Mouse (Mus musculus) midbrain, embryonic 12.5 days (tissue): Measurements from ENCODE around the gene Tcf7l2. TPM values are rescaled to one million over a fixed set of nuclear protein-coding genes. Genes with fewer than 3 reads are reported as not detected.

Source experiments
- ATAC-seq: fragments of 200-750 bp; cut with Nextera tagmentation; 2 replicates; pipeline ENCODE4 v1.8.0; 2017; ENCODE audit warnings: low read depth, moderate TSS enrichment, moderate library complexity; ENCODE audit not compliant: low FRiP score
- H3K27ac ChIP-seq: fragments of 300-500 bp; sonication (generic); replicated peaks from 2 replicates; pipeline ENCODE4 v1.5.1; 2016; ENCODE audit warnings: mild to moderate bottlenecking
- H3K27me3 ChIP-seq: fragments of 300-500 bp; sonication (generic); 2 replicates; pipeline ENCODE4 v1.6.1; 2016; ENCODE audit warnings: mild to moderate bottlenecking
- H3K36me3 ChIP-seq: fragments of 300-500 bp; sonication (generic); 2 replicates; pipeline ENCODE4 v1.6.1; 2016
- H3K4me1 ChIP-seq: fragments of 300-500 bp; sonication (generic); 2 replicates; pipeline ENCODE4 v1.6.1; 2016
- H3K4me2 ChIP-seq: fragments of 300-500 bp; sonication (generic); replicated peaks from 2 replicates; pipeline ENCODE4 v1.6.1; 2016; ENCODE audit warnings: mild to moderate bottlenecking, moderate library complexity
- H3K4me3 ChIP-seq: fragments of 300-500 bp; sonication (generic); 2 replicates; pipeline ENCODE4 v1.5.1; 2016; ENCODE audit warnings: mild to moderate bottlenecking
- H3K9ac ChIP-seq: fragments of 300-500 bp; sonication (generic); replicated peaks from 2 replicates; pipeline ENCODE4 v1.6.1; 2016; ENCODE audit warnings: mild to moderate bottlenecking, moderate library complexity
- H3K9me3 ChIP-seq: fragments of 300-500 bp; sonication (generic); 2 replicates; pipeline ENCODE4 v1.6.1; 2016; ENCODE audit warnings: mild to moderate bottlenecking
- WGBS: fragments of 180-500 bp; shearing (Covaris S2); methylation state at CpG from one replicate; pipeline ENCODE4 v1.1.7; 2016; 5-methylcytosine and 5-hydroxymethylcytosine counted together
- polyA plus RNA-seq: library from polyadenylated mRNA; unstranded; fragments of >200 nt; fragmentation: Nextera tagmentation; extraction: Ambion mirVana; gene quantifications from 2 replicates; pipeline ENCODE4 v1.2.1, GENCODE M21; 2016

Gene Tcf7l2
- polyA plus RNA-seq, 1 experiment from 2014 or later, result 343 TPM

DNA sequence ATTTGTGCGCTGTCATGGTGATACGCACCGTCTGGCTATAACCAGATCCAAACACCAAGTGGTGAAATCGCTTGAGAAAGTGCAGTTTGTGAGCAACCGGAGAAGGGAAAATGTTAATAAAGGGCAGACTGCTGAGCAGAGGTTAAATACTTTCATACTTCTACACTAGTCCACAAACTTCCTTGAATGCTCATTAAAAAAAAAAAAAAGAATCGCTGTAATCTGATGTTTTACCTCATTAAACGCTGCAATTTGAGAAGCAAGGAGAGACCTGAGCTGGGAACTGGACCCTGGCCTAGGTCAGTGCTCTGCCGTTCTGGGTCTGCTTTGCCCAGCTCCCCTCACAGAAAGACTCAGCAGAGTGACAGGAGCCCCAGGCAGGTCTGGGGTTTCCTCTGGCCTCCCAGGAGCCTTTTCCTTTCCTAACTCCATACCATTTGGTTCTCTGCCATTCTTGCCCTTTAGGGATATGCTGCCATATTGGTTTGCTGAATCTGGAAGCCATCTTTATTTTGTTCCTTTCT lies 33.5 kb upstream of the Tcf7l2 start:
- Histone ChIP-seq H3K9ac (no peak overlapping the region), H3K4me1 (peaks cover 6% of the 10 kb centered on the region), H3K4me3 (no peak overlapping the region), H3K27me3 (no peaks in the 10 kb centered on the region), H3K27ac (no peak overlapping the region), H3K36me3 (no peaks in the 10 kb centered on the region), H3K4me2 (no peak overlapping the region), H3K9me3 (no peaks in the 10 kb centered on the region)
- WGBS, result 88% methylated on average over 8 of the region's 8 CpGs
- ATAC-seq, result no peak

GRCm38 (mm10) chr19:55710841-55711240 lies 30.8 kb upstream of the Tcf7l2 start:
- H3K4me1 ChIP-seq, result no peaks in the 10 kb centered on the region
- 90% methylated on average over 5 of the region's 5 CpGs for WGBS
- no peak overlapping the region for H3K4me3 ChIP-seq
- no peaks in the 10 kb centered on the region for H3K36me3 ChIP-seq
- no peak for ATAC-seq
- no peaks in the 10 kb centered on the region for H3K9me3 ChIP-seq
- H3K27ac ChIP-seq, result no peak overlapping the region
- no peak overlapping the region for H3K9ac ChIP-seq
- no peaks in the 10 kb centered on the region for H3K27me3 ChIP-seq
- H3K4me2 ChIP-seq, result no peak overlapping the region

GRCm38 (mm10) chr19:55711701-55712100 lies 29.9 kb upstream of the Tcf7l2 start:
- WGBS, result 96% methylated on average over 5 of the region's 5 CpGs
- Histone ChIP-seq H3K4me3 (no peak overlapping the region), H3K4me2 (no peak overlapping the region), H3K9ac (no peak overlapping the region), H3K36me3 (no peaks in the 10 kb centered on the region), H3K9me3 (no peaks in the 10 kb centered on the region), H3K27ac (no peak overlapping the region), H3K27me3 (no peaks in the 10 kb centered on the region), H3K4me1 (no peaks in the 10 kb centered on the region)
- no peak for ATAC-seq

- 93% methylated on average over 2 of the region's 2 CpGs for WGBS
- no peak for ATAC-seq
Observed at GRCm38 (mm10) chr19:55712678-55713077, 28.9 kb upstream of the Tcf7l2 start.

DNA sequence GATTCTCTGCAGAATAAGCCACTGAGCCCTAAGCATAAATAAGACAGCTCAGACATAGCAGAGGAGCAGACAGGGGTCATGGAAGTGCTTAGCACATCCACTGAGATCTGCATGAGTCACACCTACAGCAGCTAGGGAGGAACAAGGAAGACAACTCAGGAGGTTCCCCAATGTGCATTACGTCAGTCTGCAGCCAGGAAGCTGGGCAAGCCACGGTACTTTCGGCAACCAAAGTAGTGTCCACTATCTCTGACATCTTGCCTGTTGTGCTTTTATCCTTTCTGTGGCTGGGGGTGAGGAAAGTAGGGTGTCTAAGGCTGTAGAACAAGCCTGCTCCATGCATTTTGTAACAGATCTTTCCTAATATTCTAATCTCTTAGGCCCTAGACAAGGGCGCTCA lies 27.6 kb upstream of the Tcf7l2 start:
- no peak for ATAC-seq
- no peaks in the 10 kb centered on the region for H3K4me1 ChIP-seq
- 90% methylated on average over 4 of the region's 4 CpGs for WGBS
- no peak overlapping the region for H3K4me2 ChIP-seq
- H3K27ac ChIP-seq, result no peak overlapping the region
- H3K27me3 ChIP-seq, result no peaks in the 10 kb centered on the region
- no peak overlapping the region for H3K4me3 ChIP-seq
- H3K9ac ChIP-seq, result no peak overlapping the region
- H3K36me3 ChIP-seq, result no peaks in the 10 kb centered on the region
- H3K9me3 ChIP-seq, result no peaks in the 10 kb centered on the region

More at GRCm38 (mm10) chr19:55712678-55713077, 28.9 kb upstream of the Tcf7l2 start:
- no peak overlapping the region for H3K4me2 ChIP-seq
- no peaks in the 10 kb centered on the region for H3K9me3 ChIP-seq
- H3K4me1 ChIP-seq, result no peaks in the 10 kb centered on the region
- no peaks in the 10 kb centered on the region for H3K36me3 ChIP-seq
- H3K27ac ChIP-seq, result no peak overlapping the region
- no peaks in the 10 kb centered on the region for H3K27me3 ChIP-seq
- no peak overlapping the region for H3K4me3 ChIP-seq
- H3K9ac ChIP-seq, result no peak overlapping the region

GRCm38 (mm10) chr19:55714665-55715064 lies 27.0 kb upstream of the Tcf7l2 start:
- Histone ChIP-seq H3K4me3 (no peak overlapping the region), H3K9ac (no peak overlapping the region), H3K4me2 (no peak overlapping the region), H3K4me1 (0 out of 2 replicates have a peak, but pooled peaks cover 4% of the 10 kb centered on the region), H3K27ac (no peak overlapping the region), H3K36me3 (no peaks in the 10 kb centered on the region), H3K9me3 (no peaks in the 10 kb centered on the region), H3K27me3 (no peaks in the 10 kb centered on the region)
- no peak for ATAC-seq
- 49% methylated on average over 3 of the region's 3 CpGs for WGBS

DNA sequence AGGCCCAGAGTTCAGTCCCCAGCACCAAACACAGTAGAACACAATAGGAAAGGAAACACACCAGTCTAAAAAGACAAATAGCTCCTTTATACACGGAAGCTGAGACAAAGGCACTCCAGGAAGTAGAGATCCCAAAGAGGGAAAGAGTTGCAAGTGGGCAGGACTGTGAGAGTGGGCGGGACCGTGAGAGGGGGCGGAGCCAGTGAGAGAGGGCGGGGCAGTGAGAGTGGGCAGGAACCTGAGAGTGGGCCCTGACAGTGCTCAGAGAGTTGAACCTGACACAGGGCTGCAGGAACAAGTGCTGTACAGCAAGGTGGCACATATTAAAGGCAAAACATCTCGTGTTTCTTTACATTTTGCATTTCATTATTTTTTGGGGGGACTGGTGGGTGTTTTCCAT lies 22.5 kb upstream of the Tcf7l2 start:
- Histone ChIP-seq H3K9ac (no peak overlapping the region), H3K4me3 (no peak overlapping the region), H3K4me1 (0 out of 2 replicates have a peak, but pooled peaks cover 5% of the 10 kb centered on the region), H3K27ac (no peak overlapping the region), H3K9me3 (no peaks in the 10 kb centered on the region), H3K4me2 (no peak overlapping the region), H3K36me3 (no peaks in the 10 kb centered on the region), H3K27me3 (peaks cover 3% of the 10 kb centered on the region; the same call in 1 of the 2 replicates)
- no peak for ATAC-seq
- WGBS, result 78% methylated on average over 6 of the region's 6 CpGs

DNA sequence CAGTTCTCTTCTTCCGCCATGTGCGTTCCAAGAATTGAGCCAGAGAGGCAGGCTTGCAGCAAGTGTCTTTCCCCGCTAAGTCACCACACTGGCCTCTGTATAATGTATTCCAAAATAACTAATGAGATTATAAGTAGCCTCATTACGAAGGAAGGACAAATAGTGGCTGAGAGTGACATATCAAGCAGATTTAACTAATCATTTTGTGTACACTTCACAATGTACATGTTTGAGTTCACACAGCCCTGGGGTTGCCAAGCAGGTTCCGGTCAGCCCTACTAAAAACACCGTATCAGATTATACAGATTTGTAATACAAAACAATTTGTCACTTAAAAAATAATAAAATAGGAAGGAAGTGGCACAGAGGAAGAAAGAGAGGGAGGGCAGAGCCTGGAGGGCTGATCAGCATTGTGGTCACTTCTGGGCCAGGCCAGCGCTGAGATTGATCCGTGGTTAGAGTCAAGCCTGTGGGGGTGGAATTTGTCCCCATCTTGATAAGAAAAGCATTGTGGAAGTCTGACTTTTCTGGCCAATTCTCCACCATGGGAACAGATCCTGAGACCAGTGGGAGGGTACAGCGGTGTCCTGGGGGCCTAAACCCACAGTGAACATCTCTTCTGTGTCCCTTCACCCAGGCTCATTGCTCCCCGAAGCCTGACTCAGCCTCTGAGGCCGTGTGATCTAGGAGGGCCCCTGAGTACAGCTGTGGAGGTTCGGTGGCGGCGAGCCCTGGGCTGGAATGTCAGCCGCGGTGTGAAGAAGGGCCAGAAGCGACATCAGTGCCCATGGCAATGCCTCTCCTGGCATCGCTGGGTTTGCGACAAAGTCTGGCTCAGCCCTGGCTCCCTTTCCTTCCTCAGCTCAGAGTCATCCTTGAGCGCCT lies 21.9 kb upstream of the Tcf7l2 start:
- peaks cover 3% of the 10 kb centered on the region; the same call in 1 of the 2 replicates for H3K27me3 ChIP-seq
- WGBS, result 82% methylated on average over 20 of the region's 20 CpGs
- H3K9me3 ChIP-seq, result peaks cover under 1% of the 10 kb centered on the region; the same call in 1 of the 2 replicates
- 0 out of 2 replicates have a peak, but pooled peaks cover 5% of the 10 kb centered on the region for H3K4me1 ChIP-seq
- no peak overlapping the region for H3K27ac ChIP-seq
- H3K4me2 ChIP-seq, result no peak overlapping the region
- H3K36me3 ChIP-seq, result no peaks in the 10 kb centered on the region
- no peak overlapping the region for H3K4me3 ChIP-seq
- no peak overlapping the region for H3K9ac ChIP-seq
- no peak for ATAC-seq

- Histone ChIP-seq H3K9ac (no peak overlapping the region), H3K27me3 (peaks cover 3% of the 10 kb centered on the region; the same call in 1 of the 2 replicates), H3K4me2 (no peak overlapping the region), H3K36me3 (no peaks in the 10 kb centered on the region), H3K4me3 (no peak overlapping the region), H3K9me3 (peaks cover 5% of the 10 kb centered on the region; the same call in 1 of the 2 replicates), H3K27ac (no peak overlapping the region), H3K4me1 (0 out of 2 replicates have a peak, but pooled peaks cover 5% of the 10 kb centered on the region)
- ATAC-seq, result no peak
- WGBS, result 81% methylated on average over 16 of the region's 16 CpGs
Observed at GRCm38 (mm10) chr19:55720409-55721092, 21.1 kb upstream of the Tcf7l2 start.

DNA sequence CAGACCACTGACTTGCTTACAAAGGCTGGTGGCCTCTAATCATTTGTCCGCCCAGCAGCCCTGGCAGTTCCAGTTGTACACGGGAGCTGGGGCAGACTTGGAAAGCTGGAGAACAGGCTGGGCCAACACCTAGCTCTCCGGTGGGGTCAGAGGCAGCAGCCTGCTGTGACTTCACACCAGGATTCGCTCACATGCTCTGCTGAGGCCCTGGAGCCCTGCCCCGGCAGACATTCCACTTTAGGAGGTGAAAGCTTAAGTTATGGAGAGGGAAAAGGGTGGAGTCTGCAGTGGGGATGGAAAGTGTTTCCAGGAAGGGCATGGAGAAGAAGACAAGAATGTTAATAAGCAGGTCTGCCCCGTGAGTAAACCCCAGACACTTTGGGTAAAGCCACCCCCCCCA lies 19.2 kb upstream of the Tcf7l2 start:
- H3K27ac ChIP-seq, result no peak overlapping the region
- H3K27me3 ChIP-seq, result peaks cover 3% of the 10 kb centered on the region; the same call in 1 of the 2 replicates
- H3K4me3 ChIP-seq, result no peak overlapping the region
- peaks cover 5% of the 10 kb centered on the region; the same call in 1 of the 2 replicates for H3K9me3 ChIP-seq
- no peaks in the 10 kb centered on the region for H3K36me3 ChIP-seq
- 0 out of 2 replicates have a peak, but pooled peaks cover 5% of the 10 kb centered on the region for H3K4me1 ChIP-seq
- no peak for ATAC-seq
- H3K4me2 ChIP-seq, result no peak overlapping the region
- 36% methylated on average over 6 of the region's 6 CpGs for WGBS
- 0 out of 2 replicates have a peak overlapping the region, but pooled peaks have one; percentile 11 for H3K9ac ChIP-seq

DNA sequence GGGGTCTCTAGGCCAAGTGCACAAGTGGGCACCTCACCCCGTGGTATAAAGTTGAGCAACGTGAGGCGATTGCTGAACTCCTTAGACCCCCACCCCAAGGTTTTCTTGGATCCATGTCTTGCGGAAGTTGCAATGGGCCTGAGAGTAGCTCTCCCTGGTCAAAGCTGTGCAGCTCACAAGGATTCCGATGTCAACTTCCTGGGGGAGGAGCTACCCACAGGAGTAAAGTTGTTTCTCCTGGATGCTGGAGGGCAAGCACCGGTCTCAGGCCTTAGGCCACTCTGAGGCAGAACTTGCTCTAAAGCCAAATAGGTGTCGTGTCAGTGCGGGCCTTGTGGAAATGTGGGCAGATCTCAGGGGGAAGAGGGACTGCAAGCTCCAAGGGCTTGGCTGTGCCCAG lies 12.2 kb upstream of the Tcf7l2 start:
- Histone ChIP-seq H3K4me2 (no peak overlapping the region), H3K4me1 (no peaks in the 10 kb centered on the region), H3K36me3 (no peaks in the 10 kb centered on the region), H3K27ac (no peak overlapping the region), H3K9me3 (peaks cover 5% of the 10 kb centered on the region; the same call in 1 of the 2 replicates), H3K27me3 (no peaks in the 10 kb centered on the region), H3K4me3 (no peak overlapping the region), H3K9ac (no peak overlapping the region)
- ATAC-seq, result no peak
- WGBS, result 84% methylated on average over 8 of the region's 8 CpGs

DNA sequence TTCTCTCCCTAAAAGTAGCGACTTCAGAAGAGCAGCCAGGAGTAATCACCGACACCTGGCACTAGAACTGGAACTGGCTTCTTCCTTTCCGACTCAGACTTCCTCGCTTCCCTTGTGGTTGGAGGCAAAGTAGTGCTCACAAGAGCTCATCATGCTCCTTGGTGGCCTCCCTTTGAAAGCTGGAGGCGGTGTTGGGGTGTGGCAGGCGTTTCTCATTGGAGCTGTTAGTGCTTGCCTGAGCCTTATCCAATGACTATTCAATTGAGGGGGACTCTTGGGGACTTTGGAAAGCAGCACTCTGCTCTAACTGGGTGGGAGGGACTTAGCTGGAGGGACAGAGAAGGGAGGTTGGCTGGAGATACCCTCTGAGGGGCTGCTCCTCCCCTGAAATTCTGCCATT lies 9.1 kb upstream of the Tcf7l2 start:
- no peak overlapping the region for H3K27ac ChIP-seq

More for the DNA sequence above, 9.1 kb upstream of the Tcf7l2 start:
- Histone ChIP-seq H3K9ac (no peak overlapping the region), H3K9me3 (no peaks in the 10 kb centered on the region), H3K4me2 (no peak overlapping the region), H3K4me3 (no peak overlapping the region), H3K36me3 (no peaks in the 10 kb centered on the region), H3K27me3 (0 out of 2 replicates have a peak, but pooled peaks cover 5% of the 10 kb centered on the region), H3K4me1 (no peaks in the 10 kb centered on the region)
- 47% methylated on average over 6 of the region's 6 CpGs for WGBS
- ATAC-seq, result no peak
